Mouse (Mus musculus): ENCODE measurements around the gene Timm17b.

Gene Timm17b

DNA sequence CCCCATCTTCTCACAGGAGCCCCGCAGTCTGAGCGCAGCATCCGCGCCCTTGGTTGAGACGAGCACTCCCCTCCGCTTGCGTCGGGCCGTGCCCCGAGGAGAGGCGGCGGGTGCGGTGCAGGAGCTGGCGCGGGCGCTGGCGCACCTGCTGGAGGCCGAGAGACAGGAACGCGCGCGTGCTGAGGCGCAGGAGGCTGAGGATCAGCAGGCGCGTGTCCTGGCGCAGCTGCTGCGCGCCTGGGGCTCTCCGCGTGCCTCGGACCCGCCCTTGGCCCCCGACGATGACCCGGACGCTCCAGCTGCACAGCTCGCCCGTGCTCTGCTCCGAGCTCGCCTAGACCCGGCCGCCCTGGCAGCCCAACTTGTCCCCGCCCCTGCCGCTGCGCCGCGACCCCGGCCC, 22.9 kb downstream of the Timm17b start:
- no peak for DNase-seq

DNA sequence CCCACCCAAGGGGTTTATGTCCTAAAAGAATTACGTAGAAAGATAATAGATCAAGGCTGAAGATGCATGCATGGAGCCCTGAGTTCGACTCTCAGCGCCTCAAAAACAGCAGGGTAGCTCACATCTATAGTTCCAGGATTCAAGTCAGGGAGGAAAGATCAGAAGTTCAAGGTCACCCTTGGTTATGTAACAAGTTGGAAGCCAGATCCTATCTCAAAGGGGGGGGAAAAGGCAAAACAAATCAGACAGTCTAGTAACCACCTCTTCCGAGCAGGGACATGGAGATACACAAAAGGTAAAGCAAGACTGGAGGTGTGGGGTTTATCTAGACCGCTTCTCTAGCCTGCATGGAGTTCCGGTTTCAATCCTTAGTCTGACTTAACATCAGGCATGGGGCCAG, 27.1 kb downstream of the Timm17b start:
- DNase-seq, result no peak

DNA sequence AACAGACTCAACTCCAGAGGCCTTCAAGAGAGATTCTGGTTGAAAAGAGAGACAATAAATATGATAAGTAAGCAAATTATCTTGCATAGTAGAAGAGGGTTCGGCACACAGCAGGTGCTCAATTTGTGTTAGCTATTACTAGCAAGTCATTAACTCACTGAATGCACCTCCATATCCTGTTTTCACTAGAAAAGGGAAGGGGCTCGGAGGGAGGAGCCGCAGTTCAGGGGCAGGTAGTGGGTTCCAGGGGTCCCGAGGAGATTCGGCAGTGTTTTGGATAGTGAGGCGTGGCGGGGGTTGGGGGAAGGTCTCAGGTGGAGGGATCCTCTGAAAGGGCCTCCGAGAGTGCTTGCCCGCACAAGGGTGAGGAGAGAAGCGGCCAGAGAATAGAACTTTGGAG, 28.0 kb downstream of the Timm17b start:
- DNase-seq, result no peak

- DNase-seq, result no peak
Observed at GRCm38 (mm10) chrX:7928270-7928790, 29.2 kb downstream of the Timm17b start, which contains the start of gene Eras. Gene Eras (minus strand): TSS chrX:7928607.

- no peak for DNase-seq
Observed at GRCm38 (mm10) chrX:7936874-7937273, 37.7 kb downstream of the Timm17b start.

DNA sequence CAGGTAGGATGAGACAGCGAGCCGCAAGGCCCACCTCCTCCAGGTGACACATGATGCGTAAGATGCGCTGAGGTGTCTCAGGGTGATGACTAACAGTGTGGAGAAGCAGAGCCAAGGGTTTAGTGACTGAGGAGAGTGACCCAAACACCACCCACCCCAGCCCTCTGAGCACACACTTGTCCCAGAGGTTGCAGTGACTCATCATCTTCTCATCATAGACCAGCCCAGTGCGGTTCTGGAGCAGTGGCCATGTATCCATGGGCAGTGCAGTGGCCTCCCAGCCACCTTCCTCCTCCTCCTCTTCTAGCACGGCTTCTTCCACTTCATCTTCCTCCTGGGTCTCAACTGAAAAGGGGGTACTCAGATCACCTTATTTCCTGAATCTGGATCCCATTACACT, 38.5 kb downstream of the Timm17b start:
- DNase-seq, result no peak

DNA sequence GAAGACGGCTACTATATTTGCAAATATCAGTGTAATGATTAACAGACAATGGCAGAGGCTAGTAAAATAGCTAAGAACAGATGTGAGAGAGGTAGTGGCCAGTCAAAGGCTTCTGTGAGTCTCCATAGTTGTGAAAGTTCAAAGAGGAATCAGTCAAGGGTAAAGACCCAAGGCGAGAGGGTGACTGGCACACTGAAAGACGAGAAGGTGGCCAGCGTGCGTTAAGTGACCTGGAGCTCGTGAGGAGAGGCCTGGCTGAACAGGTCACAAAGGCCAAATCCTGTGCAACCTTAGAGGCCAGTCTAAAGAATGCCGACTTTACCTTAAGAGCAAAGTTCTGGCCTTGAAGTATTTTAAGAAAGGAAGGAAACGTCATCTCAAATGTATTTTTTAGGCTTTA, 46.5 kb downstream of the Timm17b start:
- peak; percentile 13 for DNase-seq

- peak; percentile 18 for DNase-seq
Observed at GRCm38 (mm10) chrX:7947108-7947899, 48.1 kb downstream of the Timm17b start, which contains the start of gene Hdac6. Gene Hdac6 (minus strand): TSS chrX:7947889.

DNA sequence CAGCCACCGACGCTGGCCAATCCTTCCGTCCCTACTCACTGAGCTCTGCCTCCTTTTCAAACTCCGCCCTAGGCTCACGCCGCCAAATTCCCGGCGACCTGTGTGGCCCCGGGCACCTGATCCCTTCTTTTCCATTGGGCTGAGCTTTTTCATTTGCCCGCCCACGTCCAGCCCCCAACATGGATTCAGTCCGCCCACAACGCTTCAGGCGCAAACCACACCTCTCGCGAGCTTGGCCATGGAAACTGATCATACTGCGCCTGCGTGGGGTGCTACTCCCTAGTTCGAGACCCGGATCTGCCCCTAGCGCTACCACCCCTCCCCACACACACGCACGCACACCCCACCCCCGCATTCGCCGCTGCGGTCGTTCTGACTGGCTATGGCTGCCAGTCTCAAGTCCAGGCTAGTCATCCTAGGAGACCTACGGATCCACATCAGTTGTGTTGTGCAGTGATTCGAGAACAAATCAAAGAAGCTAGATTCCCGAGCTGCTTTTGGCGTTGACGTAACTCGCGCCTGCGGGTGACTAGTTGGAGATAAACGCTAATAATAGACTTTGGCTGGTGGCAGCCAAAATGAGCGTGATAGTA, 48.8 kb downstream of the Timm17b start:
- peak; percentile 93 for DNase-seq

DNA sequence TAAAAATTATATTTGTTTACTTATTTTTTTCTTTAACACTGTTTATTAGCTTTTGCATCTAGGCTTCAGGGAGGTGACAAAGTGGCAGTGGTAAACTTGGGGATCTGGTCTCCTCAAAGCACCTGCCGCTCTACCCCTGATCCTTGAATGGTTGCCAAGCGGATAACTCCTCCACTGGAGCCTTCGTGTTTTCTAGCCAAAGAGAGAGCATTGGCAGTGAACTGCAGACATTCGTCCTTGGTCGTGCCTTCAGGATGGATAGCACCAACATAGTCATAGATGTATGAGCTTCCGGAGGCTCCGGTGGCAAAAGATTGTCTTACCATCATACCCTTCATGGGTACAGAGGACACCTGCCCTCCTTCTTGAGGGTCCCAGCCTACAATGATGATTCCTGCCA, 50.9 kb downstream of the Timm17b start:
- DNase-seq, result no peak

Measured in kidney, adult 18-20 months (tissue).